Comparison of ENCODE assay signal across 19 mouse cellular contexts in the genomic region with DNA sequence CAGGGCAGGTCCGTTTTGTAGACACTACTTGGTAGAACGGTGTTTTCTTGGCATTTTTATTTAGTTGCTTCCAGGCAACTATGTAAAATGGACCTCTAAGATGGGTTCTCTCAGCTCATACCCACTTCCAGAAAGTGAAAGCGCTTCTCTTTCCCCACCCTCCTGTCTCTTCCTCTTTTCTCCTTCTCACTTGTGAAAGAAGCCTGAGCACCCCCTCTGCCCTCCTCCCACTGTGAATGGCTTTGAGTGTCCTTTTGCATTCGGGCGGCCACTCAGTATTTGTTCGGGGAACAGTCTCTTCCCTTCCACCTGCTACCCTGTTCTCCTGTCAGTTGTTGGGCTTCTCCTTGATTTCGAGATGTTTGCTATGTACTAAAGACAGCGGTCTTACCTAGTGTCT.
DNase-seq lines count a peak whose midpoint lies in the region; ATAC-seq and TF ChIP-seq lines count a peak whose summit lies in the region.
"Had no signal": no experiment of that assay in that cellular context is flagged by ENCODE, and none has a peak within 500 bp of the region (broad histone marks: within the 10 kb centered on the region; RNA-seq: fewer than 3 reads in every experiment).

No protein-coding gene starts in this region.

- no peak overlapping the region for H3K4me2 ChIP-seq in CH12.LX (ENCODE audit: insufficient read depth, low read depth, poor library complexity, severe bottlenecking)
- H3K4me2 ChIP-seq: embryonic facial prominence, embryonic 12.5 days; forebrain, embryonic 15.5 days; heart, embryonic 15.5 days; liver, embryonic 13.5 days had no signal

- peak; percentile 38 for DNase-seq in lung, postnatal 25 days (ENCODE audit: low spot score)
- no peak for DNase-seq in lung, postnatal 14 days
- no peak for DNase-seq in CH12.LX (ENCODE audit: extremely low read depth)
- no peak for DNase-seq in testis, postnatal 10 days (ENCODE audit: low spot score)
- DNase-seq: adrenal gland, adult 8-10 months; cerebellum, adult 18-20 months; kidney, adult 9 months; layer of hippocampus, postnatal 36 days; liver, embryonic 13.5 days; lung, postnatal 4 days; midbrain, embryonic 14.5 days; right cerebral cortex, postnatal 25 days; thymus, adult 2 months had no signal

- no peak for TF ChIP-seq EP300 in CH12.LX (IDR thresholded peaks at IDR 0.05; ENCODE audit: low read length)

- H3K9ac ChIP-seq in CH12.LX (ENCODE audit: insufficient read depth, low read depth): no peak overlapping the region
- H3K9ac ChIP-seq: embryonic facial prominence, embryonic 12.5 days; forebrain, embryonic 15.5 days; heart, embryonic 15.5 days; liver, embryonic 13.5 days had no signal

- dilution Hi-C loops in CH12.LX (cut with MboI; ENCODE audit: extremely low pct_ligation_motif_present, extremely low pct_unique_long_range_greater_than_20kb, low sequenced_read_pairs): no loop called here

- no peaks in the 10 kb centered on the region for H3K9me3 ChIP-seq in CH12.LX (replicated peaks; ENCODE audit: low read length)
- H3K9me3 ChIP-seq: embryonic facial prominence, embryonic 12.5 days; forebrain, embryonic 15.5 days; heart, embryonic 15.5 days; liver, embryonic 13.5 days had no signal

- no peak for TF ChIP-seq RAD21 in CH12.LX (IDR thresholded peaks at IDR 0.05; ENCODE audit: low read depth, low read length)

- H3K4me1 ChIP-seq in CH12.LX (ENCODE audit: control insufficient read depth in 1 of 2, insufficient read depth in 2 of 2): peaks cover 15 to 50% of the 10 kb centered on the region in 2 experiments
- H3K4me1 ChIP-seq: embryonic facial prominence, embryonic 12.5 days had no signal

- no peaks in the 10 kb centered on the region for H3K79me2 ChIP-seq in CH12.LX (replicated peaks; ENCODE audit: control insufficient read depth, extremely low read depth, insufficient read depth, poor library complexity, severe bottlenecking)

- no peaks in the 10 kb centered on the region for H3K27me3 ChIP-seq in CH12.LX (replicated peaks)
- H3K27me3 ChIP-seq: forebrain, embryonic 15.5 days; heart, embryonic 15.5 days; liver, embryonic 13.5 days had no signal

- H3K36me3 ChIP-seq in CH12.LX (replicated peaks in 1 of 2; ENCODE audit: control insufficient read depth in 1 of 2, insufficient read depth in 1 of 2, low read length in 1 of 2): no peaks in the 10 kb centered on the region
- H3K36me3 ChIP-seq: embryonic facial prominence, embryonic 12.5 days; forebrain, embryonic 15.5 days; heart, embryonic 15.5 days; liver, embryonic 13.5 days had no signal

- no peak overlapping the region for H3K27ac ChIP-seq in CH12.LX (ENCODE audit: insufficient read depth, low read depth)
- H3K27ac ChIP-seq: embryonic facial prominence, embryonic 12.5 days; forebrain, embryonic 15.5 days; liver, embryonic 13.5 days had no signal

- no peak for TF ChIP-seq CTCF in CH12.LX (conservative IDR thresholded peaks at IDR 0.05 in 1 of 2, IDR thresholded peaks at IDR 0.05 in 1 of 2; ENCODE audit: low read depth in 2 of 2, low read length in 2 of 2)

- in situ Hi-C loops in CH12.LX (cut with MboI; ENCODE audit: low pct_ligation_motif_present, low pct_unique_long_range_greater_than_20kb, low sequenced_read_pairs): no loop called here

- peak; percentile 39 for ATAC-seq in common myeloid progenitor, adult 5-6 weeks (replicated peaks; ENCODE audit: low read depth, poor library complexity, severe bottlenecking)
- ATAC-seq in neutrophil, adult 5-6 weeks (ENCODE audit: extremely low read depth, insufficient number of reproducible peaks, low FRiP score, poor library complexity, severe bottlenecking): peak; percentile 54
- no peak for ATAC-seq in activated CD4-positive, CD25-positive, alpha-beta regulatory T cell, adult 4 months
- ATAC-seq: forebrain, embryonic 15.5 days had no signal

- no peak overlapping the region for H3K4me3 ChIP-seq in CH12.LX (replicated peaks in 1 of 3; ENCODE audit: low read depth in 2 of 3, low read length in 2 of 3, poor library complexity in 1 of 3)
- H3K4me3 ChIP-seq: embryonic facial prominence, embryonic 12.5 days; forebrain, embryonic 15.5 days; heart, embryonic 15.5 days; liver, embryonic 13.5 days had no signal

- TF ChIP-seq POLR2A in CH12.LX (IDR thresholded peaks at IDR 0.05; ENCODE audit: low read depth, low read length): no peak

TF ChIP-seq in CH12.LX, 34 proteins besides CTCF, POLR2A, EP300 and RAD21:
- TF ChIP-seq MYC (IDR thresholded peaks at IDR 0.05; ENCODE audit: low read depth, low read length) (no peak), IRF4 (IDR thresholded peaks at IDR 0.05; ENCODE audit: low read depth, low read length) (peak; percentile 21; the same call in 1 of the 2 replicates)
